Mouse (Mus musculus): Measurements from ENCODE around the gene Tex19.1. TPM values are rescaled to one million over a fixed set of nuclear protein-coding genes. Genes with fewer than 3 reads are reported as not detected.

Tex19.1 gene
- not detected for total RNA-seq (2023)

GRCm38 (mm10) chr11:121145865-121146264 lies at the start of gene Tex19.1:
Gene Tex19.1, plus strand, starts transcription at chr11:121146143.

GRCm38 (mm10) chr11:121118577-121118976 lies 27.4 kb upstream of the Tex19.1 start, which contains the start of gene Tex19.2:
Gene Tex19.2, minus strand, starts transcription at chr11:121118677.

GRCm38 (mm10) chr11:121159971-121160370 lies 14.0 kb downstream of the Tex19.1 start, which contains the start of gene Uts2r:
Gene Uts2r, plus strand, starts transcription at chr11:121160271.

Other genes starting within 250 kb of the Tex19.1 start
- gene Ccdc57, start 213.3 kb upstream of the Tex19.1 start, total RNA-seq (2023): 0.49 TPM
- 2.2 TPM for gene Slc16a3, start 197.7 kb upstream of the Tex19.1 start, total RNA-seq (2023)
- 142 TPM for gene Csnk1d, start 154.8 kb upstream of the Tex19.1 start, total RNA-seq (2023)
- 230 TPM for gene Cd7, start 106.7 kb upstream of the Tex19.1 start, total RNA-seq (2023)
- not detected for gene Sectm1b, start 82.6 kb upstream of the Tex19.1 start, total RNA-seq (2023)
- not detected for gene Sectm1a, start 64.9 kb upstream of the Tex19.1 start, total RNA-seq (2023)
- gene Tex19.2, start 27.5 kb upstream of the Tex19.1 start, total RNA-seq (2023): not detected
- not detected for gene Uts2r, start 14.1 kb downstream of the Tex19.1 start, total RNA-seq (2023)
- 7.3 TPM for gene Hexdc, start 58.3 kb downstream of the Tex19.1 start, total RNA-seq (2023)
- 5.7 TPM for gene Ogfod3, start 58.6 kb downstream of the Tex19.1 start, total RNA-seq (2023)
- gene Cybc1, start 83.2 kb downstream of the Tex19.1 start, total RNA-seq (2023): 51.3 TPM
- gene Narf, start 91.1 kb downstream of the Tex19.1 start, total RNA-seq (2023): 39.4 TPM
- gene Foxk2, start 113.8 kb downstream of the Tex19.1 start, total RNA-seq (2023): 30.5 TPM
- 61.4 TPM for gene Wdr45b, start 208.3 kb downstream of the Tex19.1 start, total RNA-seq (2023)
- not detected for gene Rab40b, start 242.1 kb downstream of the Tex19.1 start, total RNA-seq (2023)